Mouse (Mus musculus) cortical plate, adult 2 months (tissue): ENCODE measurements at regions not wholly inside any gene's neighbourhood (a gene's known extent, or its start where the extent isn't known, plus 50 kb on each side); places are given as distances from the start of the nearest gene placed in this dataset.

Source experiments
- CTCF ChIP-seq: fragments of 200-500 bp; IDR thresholded peaks from 2 replicates; pipeline ENCODE4 v1.5.1; 2011; ENCODE audit warnings: mild to moderate bottlenecking, control low read depth, low read length; ENCODE audit not compliant: insufficient read depth; ENCODE audit errors: extremely low read depth
- POLR2A ChIP-seq: fragments of 200-500 bp; IDR thresholded peaks from 2 replicates; pipeline ENCODE4 v1.6.1; 2011; ENCODE audit warnings: mild to moderate bottlenecking, low read length, control low read depth; ENCODE audit not compliant: insufficient read depth; ENCODE audit errors: extremely low read depth

- 0 out of 2 replicates have a peak, but pooled peaks have one; percentile 1 for TF ChIP-seq CTCF
- no peak for TF ChIP-seq POLR2A
These were observed 412.6 kb upstream of the Sall1 start for GRCm38 (mm10) chr8:89456517-89456916.
